Mouse (Mus musculus): ENCODE measurements around the gene Ascl2. TPM values are rescaled to one million over a fixed set of nuclear protein-coding genes. Genes with fewer than 3 reads are reported as not detected.

The Ascl2 gene
- polyA plus RNA-seq, 1 experiment, result 0.90 TPM

GRCm38 (mm10) chr7:143002679-143003078, 33.6 kb upstream of the Ascl2 start:
- no peak for DNase-seq (ENCODE audit: extremely low spot score in 1 of 2, low spot score in 1 of 2)

GRCm38 (mm10) chr7:142997403-142998150, 28.5 kb upstream of the Ascl2 start:
- no peak for DNase-seq (ENCODE audit: extremely low spot score in 1 of 2, low spot score in 1 of 2)

- no peak for DNase-seq (ENCODE audit: extremely low spot score in 1 of 2, low spot score in 1 of 2)
Measured at GRCm38 (mm10) chr7:142996998-142997397, 27.9 kb upstream of the Ascl2 start.

- DNase-seq (ENCODE audit: extremely low spot score in 1 of 2, low spot score in 1 of 2), result no peak
Measured at GRCm38 (mm10) chr7:142995630-142996338, 26.7 kb upstream of the Ascl2 start.

- no peak for DNase-seq (ENCODE audit: extremely low spot score in 1 of 2, low spot score in 1 of 2)
Measured at GRCm38 (mm10) chr7:142995004-142995403, 25.9 kb upstream of the Ascl2 start.

- no peak for DNase-seq (ENCODE audit: extremely low spot score in 1 of 2, low spot score in 1 of 2)
Measured at GRCm38 (mm10) chr7:142987718-142988117, 18.7 kb upstream of the Ascl2 start.

- no peak for DNase-seq (ENCODE audit: extremely low spot score in 1 of 2, low spot score in 1 of 2)
Measured at GRCm38 (mm10) chr7:142985146-142985545, 16.1 kb upstream of the Ascl2 start.

- DNase-seq (ENCODE audit: extremely low spot score in 1 of 2, low spot score in 1 of 2), result no peak
Measured at GRCm38 (mm10) chr7:142981908-142982307, 12.8 kb upstream of the Ascl2 start.

- DNase-seq (ENCODE audit: extremely low spot score in 1 of 2, low spot score in 1 of 2), result peak; percentile 3 to 73
Measured at GRCm38 (mm10) chr7:142967884-142968808, 918 bp downstream of the Ascl2 start.

- DNase-seq (ENCODE audit: extremely low spot score in 1 of 2, low spot score in 1 of 2), result peak in 1 of 2 experiments; percentile 15
Measured at GRCm38 (mm10) chr7:142967414-142967883, 1.6 kb downstream of the Ascl2 start.

- DNase-seq (ENCODE audit: extremely low spot score in 1 of 2, low spot score in 1 of 2), result no peak
Measured at GRCm38 (mm10) chr7:142959752-142960151, 9.3 kb downstream of the Ascl2 start.

- no peak for DNase-seq (ENCODE audit: extremely low spot score in 1 of 2, low spot score in 1 of 2)
Measured at GRCm38 (mm10) chr7:142958817-142959216, 10.2 kb downstream of the Ascl2 start.

GRCm38 (mm10) chr7:142956018-142956417, 13.0 kb downstream of the Ascl2 start:
- no peak for DNase-seq (ENCODE audit: extremely low spot score in 1 of 2, low spot score in 1 of 2)

GRCm38 (mm10) chr7:142949568-142949967, 19.5 kb downstream of the Ascl2 start:
- no peak for DNase-seq (ENCODE audit: extremely low spot score in 1 of 2, low spot score in 1 of 2)

- no peak for DNase-seq (ENCODE audit: extremely low spot score in 1 of 2, low spot score in 1 of 2)
Measured at GRCm38 (mm10) chr7:142937631-142938030, 31.4 kb downstream of the Ascl2 start.

GRCm38 (mm10) chr7:142935708-142936107, 33.4 kb downstream of the Ascl2 start:
- DNase-seq (ENCODE audit: extremely low spot score in 1 of 2, low spot score in 1 of 2), result no peak

GRCm38 (mm10) chr7:142932469-142932868, 36.6 kb downstream of the Ascl2 start:
- no peak for DNase-seq (ENCODE audit: extremely low spot score in 1 of 2, low spot score in 1 of 2)

GRCm38 (mm10) chr7:142931028-142931427, 38.0 kb downstream of the Ascl2 start, which contains the start of gene Th:
Gene Th, minus strand, starts transcription at chr7:142931128.
- no peak for DNase-seq (ENCODE audit: extremely low spot score in 1 of 2, low spot score in 1 of 2)

- DNase-seq (ENCODE audit: extremely low spot score in 1 of 2, low spot score in 1 of 2), result no peak
Measured at GRCm38 (mm10) chr7:142929516-142929915, 39.5 kb downstream of the Ascl2 start.

- DNase-seq (ENCODE audit: extremely low spot score in 1 of 2, low spot score in 1 of 2), result no peak
Measured at GRCm38 (mm10) chr7:142927293-142927692, 41.8 kb downstream of the Ascl2 start.
